Mouse (Mus musculus) ES-E14 (cell line): ENCODE measurements around the gene Psmd10. TPM values are rescaled to one million over a fixed set of nuclear protein-coding genes. Genes with fewer than 3 reads are reported as not detected.

Experiments used
- DNase-seq: peaks from one replicate; pipeline ENCODE4 v3.0.0-alpha.2; 2013; ENCODE audit warnings: low read depth, low spot score
- H3K27ac ChIP-seq: 2 replicates; pipeline ENCODE4 v1.5.1; 2012; ENCODE audit warnings: low read depth, mild to moderate bottlenecking, low read length, moderate library complexity, mixed read lengths; ENCODE audit not compliant: poor library complexity, insufficient read depth, severe bottlenecking
- H3K36me3 ChIP-seq: 2 replicates; pipeline ENCODE4 v1.6.1; 2012; ENCODE audit warnings: mild to moderate bottlenecking, low read length, moderate library complexity, mixed read lengths; ENCODE audit not compliant: control insufficient read depth, poor library complexity, insufficient read depth, severe bottlenecking
- H3K4me1 ChIP-seq, 2 experiments: fragments of 150-350 bp in 1 of 2; sonication (generic) in 1 of 2; 2 replicates each; pipeline ENCODE4 v1.6.1; 2012; ENCODE audit warnings: low read length in 2 of 2, mild to moderate bottlenecking in 1 of 2, mixed read lengths in 1 of 2; ENCODE audit not compliant: control insufficient read depth in 2 of 2, insufficient read depth in 2 of 2, poor library complexity in 1 of 2
- H3K4me3 ChIP-seq, 2 experiments: fragments of 150-350 bp in 1 of 2; sonication (generic) in 1 of 2; 2 replicates each; pipeline ENCODE4 v1.5.1; 2012; ENCODE audit warnings: low read length in 2 of 2, low read depth in 1 of 2, mild to moderate bottlenecking in 1 of 2, mixed read lengths in 1 of 2; ENCODE audit not compliant: insufficient read depth in 1 of 2, poor library complexity in 1 of 2, severe bottlenecking in 1 of 2
- H3K9ac ChIP-seq: 2 replicates; pipeline ENCODE4 v1.6.1; 2012; ENCODE audit warnings: low read depth, mild to moderate bottlenecking, low read length, mixed read lengths; ENCODE audit not compliant: poor library complexity, insufficient read depth, severe bottlenecking
- H3K9me3 ChIP-seq: fragments of 150-350 bp; sonication (generic); 2 replicates; pipeline ENCODE4 v1.6.1; 2012; ENCODE audit warnings: low read depth, mild to moderate bottlenecking, low read length; ENCODE audit not compliant: control insufficient read depth, insufficient read depth
- CHD2 ChIP-seq: IDR thresholded peaks from 2 replicates; pipeline ENCODE4 v1.6.1; 2014; ENCODE audit warnings: mild to moderate bottlenecking, low read depth, low read length, inconsistent platforms
- HCFC1 ChIP-seq: IDR thresholded peaks from 2 replicates; pipeline ENCODE4 v1.6.1; 2012; ENCODE audit warnings: low read length, inconsistent platforms, borderline replicate concordance; ENCODE audit not compliant: insufficient read depth
- MAFK ChIP-seq: IDR thresholded peaks from 2 replicates; pipeline ENCODE4 v1.6.1; 2014; ENCODE audit warnings: mild to moderate bottlenecking, low read depth, low read length, inconsistent platforms; ENCODE audit not compliant: insufficient read depth
- ZC3H11A ChIP-seq: IDR thresholded peaks from 2 replicates; pipeline ENCODE4 v1.6.1; 2012; ENCODE audit warnings: low read depth, mild to moderate bottlenecking, inconsistent platforms, low read length, borderline replicate concordance
- ZNF384 ChIP-seq: IDR thresholded peaks from 2 replicates; pipeline ENCODE4 v1.6.1; 2012; ENCODE audit warnings: low read depth, low read length, inconsistent platforms
- in situ Hi-C, 2 experiments: fragments of 600-800 bp; cut with MboI; formaldehyde crosslinking; loops; one replicate each; pipeline ENCODE4 v1.15.1; 2025; ENCODE audit warnings: low sequenced_read_pairs in 2 of 2, inconsistent platforms in 1 of 2; ENCODE audit not compliant: unreplicated experiment in 2 of 2
- total RNA-seq: library from RNA; depleted of rRNA; stranded (reverse); fragments of 300-350 nt; gene quantifications from 2 replicates; pipeline ENCODE4 v1.2.3, GENCODE M21; 2012

Psmd10 gene
- total RNA-seq, 1 experiment: 18.9 TPM

- no peak for TF ChIP-seq HCFC1
- no peaks in the 10 kb centered on the region for H3K36me3 ChIP-seq
- no peak for DNase-seq
- no peaks in the 10 kb centered on the region for H3K4me1 ChIP-seq
- in situ Hi-C loops: no loop called here
- no peak overlapping the region for H3K27ac ChIP-seq
- H3K9ac ChIP-seq: no peak overlapping the region
- no peak overlapping the region for H3K4me3 ChIP-seq
- H3K9me3 ChIP-seq: no peaks in the 10 kb centered on the region
These were observed 28.7 kb upstream of the Psmd10 start for GRCm38 (mm10) chrX:140985256-140985655.

- no peak for DNase-seq
- no peak for TF ChIP-seq MAFK
- no peak for TF ChIP-seq CHD2
- no peak for TF ChIP-seq ZC3H11A
- TF ChIP-seq ZNF384: no peak
- TF ChIP-seq HCFC1: no peak
- no peak overlapping the region for H3K4me3 ChIP-seq
- no peaks in the 10 kb centered on the region for H3K36me3 ChIP-seq
- no peak overlapping the region for H3K27ac ChIP-seq
- in situ Hi-C loops: no loop called here
- H3K9ac ChIP-seq: no peak overlapping the region
- no peaks in the 10 kb centered on the region for H3K9me3 ChIP-seq
- no peaks in the 10 kb centered on the region for H3K4me1 ChIP-seq
These were observed 28.3 kb upstream of the Psmd10 start for GRCm38 (mm10) chrX:140984795-140985194.

GRCm38 (mm10) chrX:140983206-140983960 lies 26.9 kb upstream of the Psmd10 start:
- TF ChIP-seq CHD2 (no peak), MAFK (no peak), ZNF384 (no peak), ZC3H11A (no peak), HCFC1 (no peak)
- in situ Hi-C loops: no loop called here
- H3K9me3 ChIP-seq: no peaks in the 10 kb centered on the region
- H3K27ac ChIP-seq: no peak overlapping the region
- no peaks in the 10 kb centered on the region for H3K36me3 ChIP-seq
- DNase-seq: no peak
- H3K4me3 ChIP-seq: no peak overlapping the region
- H3K4me1 ChIP-seq: no peaks in the 10 kb centered on the region
- H3K9ac ChIP-seq: no peak overlapping the region

- TF ChIP-seq HCFC1 (no peak), MAFK (no peak), ZNF384 (no peak), ZC3H11A (no peak), CHD2 (no peak)
- H3K27ac ChIP-seq: no peak overlapping the region
- no peaks in the 10 kb centered on the region for H3K36me3 ChIP-seq
- no peak overlapping the region for H3K4me3 ChIP-seq
- DNase-seq: no peak
- in situ Hi-C loops: no loop called here
- no peaks in the 10 kb centered on the region for H3K4me1 ChIP-seq
- no peak overlapping the region for H3K9ac ChIP-seq
- H3K9me3 ChIP-seq: no peaks in the 10 kb centered on the region
These were observed 23.6 kb upstream of the Psmd10 start for GRCm38 (mm10) chrX:140980163-140980562.

- no peak overlapping the region for H3K9ac ChIP-seq
- no peaks in the 10 kb centered on the region for H3K4me1 ChIP-seq
- in situ Hi-C loops: no loop called here
- H3K9me3 ChIP-seq: no peaks in the 10 kb centered on the region
- no peaks in the 10 kb centered on the region for H3K36me3 ChIP-seq
- no peak overlapping the region for H3K27ac ChIP-seq
- no peak overlapping the region for H3K4me3 ChIP-seq
- TF ChIP-seq HCFC1: no peak
- no peak for TF ChIP-seq ZC3H11A
- no peak for TF ChIP-seq MAFK
- no peak for TF ChIP-seq ZNF384
- no peak for TF ChIP-seq CHD2
- DNase-seq: no peak
These were observed 23.0 kb upstream of the Psmd10 start for GRCm38 (mm10) chrX:140979546-140979945.
